Mouse (Mus musculus): ENCODE measurements around the gene Slc4a4. TPM values are rescaled to one million over a fixed set of nuclear protein-coding genes. Genes with fewer than 3 reads are reported as not detected.

Slc4a4 gene
- polyA plus RNA-seq, 1 experiment from 2014 or later = 0.98 TPM

DNA sequence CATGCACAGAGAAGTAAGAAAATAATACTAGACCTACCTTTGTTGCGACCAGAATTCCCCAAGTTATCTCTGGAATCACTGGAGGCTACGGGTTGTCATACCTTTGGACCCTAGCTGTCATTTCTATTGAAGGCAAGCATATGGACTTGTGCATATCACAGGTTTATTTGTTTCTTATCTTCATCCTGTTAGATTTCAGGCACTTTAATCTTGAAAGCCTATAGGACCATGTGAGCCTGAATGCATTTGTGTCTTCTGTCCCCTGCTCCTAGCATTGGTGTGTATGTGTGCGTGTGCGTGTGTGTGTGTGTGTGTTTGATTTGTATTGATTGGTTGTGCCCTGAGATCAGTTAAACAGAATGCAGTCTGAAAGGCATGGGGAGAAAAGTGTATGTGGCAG lies 185.3 kb downstream of the Slc4a4 start:
- Histone ChIP-seq H3K9me3 (replicated peaks; ENCODE audit: control insufficient read depth, low read length) (no peaks in the 10 kb centered on the region), H3K9ac (ENCODE audit: low read length) (no peak overlapping the region), H3K27me3 (replicated peaks; ENCODE audit: control insufficient read depth, insufficient read depth, low read length) (no peaks in the 10 kb centered on the region), H3K4me1 (ENCODE audit: control insufficient read depth, insufficient read depth, low read length) (no peaks in the 10 kb centered on the region), H3K27ac (ENCODE audit: low read depth, low read length) (no peak overlapping the region), H3K36me3 (ENCODE audit: control insufficient read depth, insufficient read depth, low read length) (no peaks in the 10 kb centered on the region), H3K4me3 (ENCODE audit: low read depth, low read length) (no peak overlapping the region), H3K4me2 (ENCODE audit: low read length) (no peak overlapping the region)
- ATAC-seq = no peak
- no peak for DNase-seq (ENCODE audit: low spot score)
- WGBS = 95% methylated on average over 4 of the region's 4 CpGs

GRCm38 (mm10) chr5:89077711-89078110 lies 191.1 kb downstream of the Slc4a4 start:
- WGBS = 89% methylated on average over 1 of the region's 1 CpGs
- Histone ChIP-seq H3K4me2 (ENCODE audit: low read length) (no peak overlapping the region), H3K27me3 (replicated peaks; ENCODE audit: control insufficient read depth, insufficient read depth, low read length) (no peaks in the 10 kb centered on the region), H3K4me3 (ENCODE audit: low read depth, low read length) (no peak overlapping the region), H3K4me1 (ENCODE audit: control insufficient read depth, insufficient read depth, low read length) (no peaks in the 10 kb centered on the region), H3K36me3 (ENCODE audit: control insufficient read depth, insufficient read depth, low read length) (no peaks in the 10 kb centered on the region), H3K9me3 (replicated peaks; ENCODE audit: control insufficient read depth, low read length) (no peaks in the 10 kb centered on the region), H3K27ac (ENCODE audit: low read depth, low read length) (no peak overlapping the region), H3K9ac (ENCODE audit: low read length) (no peak overlapping the region)
- no peak for DNase-seq (ENCODE audit: low spot score)
- no peak for ATAC-seq

- no peak for DNase-seq (ENCODE audit: low spot score)
- Histone ChIP-seq H3K4me3 (ENCODE audit: low read depth, low read length) (no peak overlapping the region), H3K9me3 (replicated peaks; ENCODE audit: control insufficient read depth, low read length) (no peaks in the 10 kb centered on the region), H3K4me2 (ENCODE audit: low read length) (no peak overlapping the region), H3K36me3 (ENCODE audit: control insufficient read depth, insufficient read depth, low read length) (no peaks in the 10 kb centered on the region), H3K27ac (ENCODE audit: low read depth, low read length) (no peak overlapping the region), H3K27me3 (replicated peaks; ENCODE audit: control insufficient read depth, insufficient read depth, low read length) (no peaks in the 10 kb centered on the region), H3K9ac (ENCODE audit: low read length) (no peak overlapping the region), H3K4me1 (ENCODE audit: control insufficient read depth, insufficient read depth, low read length) (no peaks in the 10 kb centered on the region)
- WGBS = 83% methylated on average over 4 of the region's 4 CpGs
- ATAC-seq = no peak
Measured at GRCm38 (mm10) chr5:89083476-89083875, 196.9 kb downstream of the Slc4a4 start.

GRCm38 (mm10) chr5:89087916-89088315 lies 201.3 kb downstream of the Slc4a4 start:
- Histone ChIP-seq H3K27me3 (replicated peaks; ENCODE audit: control insufficient read depth, insufficient read depth, low read length) (no peaks in the 10 kb centered on the region), H3K4me1 (ENCODE audit: control insufficient read depth, insufficient read depth, low read length) (no peaks in the 10 kb centered on the region), H3K36me3 (ENCODE audit: control insufficient read depth, insufficient read depth, low read length) (no peaks in the 10 kb centered on the region), H3K4me2 (ENCODE audit: low read length) (no peak overlapping the region), H3K9me3 (replicated peaks; ENCODE audit: control insufficient read depth, low read length) (no peaks in the 10 kb centered on the region), H3K27ac (ENCODE audit: low read depth, low read length) (no peak overlapping the region), H3K9ac (ENCODE audit: low read length) (no peak overlapping the region), H3K4me3 (ENCODE audit: low read depth, low read length) (no peak overlapping the region)
- 94% methylated on average over 7 of the region's 7 CpGs for WGBS
- ATAC-seq = no peak
- DNase-seq (ENCODE audit: low spot score) = no peak

DNA sequence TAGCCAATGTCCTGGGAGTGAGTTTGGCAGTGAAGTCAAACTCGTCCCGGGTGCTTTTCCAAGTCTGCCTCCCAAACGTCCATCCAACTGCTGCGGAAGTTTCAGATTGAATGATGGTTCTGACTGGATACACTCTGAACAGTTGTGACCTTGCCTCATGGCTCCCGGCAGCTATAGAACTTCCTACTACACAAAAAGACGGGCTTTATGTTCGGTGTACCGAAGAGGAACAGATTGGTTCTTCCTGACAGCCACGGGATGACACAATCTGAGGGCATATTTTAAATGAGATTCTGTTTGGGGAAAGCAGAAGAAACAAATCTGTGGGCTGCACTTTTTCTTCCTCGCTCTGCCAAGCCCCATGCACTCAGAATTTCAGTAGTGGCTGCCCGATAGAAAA lies 201.8 kb downstream of the Slc4a4 start:
- no peak overlapping the region for H3K4me3 ChIP-seq (ENCODE audit: low read depth, low read length)
- no peaks in the 10 kb centered on the region for H3K4me1 ChIP-seq (ENCODE audit: control insufficient read depth, insufficient read depth, low read length)
- peak; percentile 32; the same call in 1 of the 2 replicates for ATAC-seq
- H3K36me3 ChIP-seq (ENCODE audit: control insufficient read depth, insufficient read depth, low read length) = no peaks in the 10 kb centered on the region
- H3K4me2 ChIP-seq (ENCODE audit: low read length) = no peak overlapping the region
- H3K9me3 ChIP-seq (replicated peaks; ENCODE audit: control insufficient read depth, low read length) = no peaks in the 10 kb centered on the region
- H3K9ac ChIP-seq (ENCODE audit: low read length) = no peak overlapping the region
- DNase-seq (ENCODE audit: low spot score) = peak; percentile 16
- 65% methylated on average over 11 of the region's 11 CpGs for WGBS
- no peaks in the 10 kb centered on the region for H3K27me3 ChIP-seq (replicated peaks; ENCODE audit: control insufficient read depth, insufficient read depth, low read length)
- no peak overlapping the region for H3K27ac ChIP-seq (ENCODE audit: low read depth, low read length)

DNA sequence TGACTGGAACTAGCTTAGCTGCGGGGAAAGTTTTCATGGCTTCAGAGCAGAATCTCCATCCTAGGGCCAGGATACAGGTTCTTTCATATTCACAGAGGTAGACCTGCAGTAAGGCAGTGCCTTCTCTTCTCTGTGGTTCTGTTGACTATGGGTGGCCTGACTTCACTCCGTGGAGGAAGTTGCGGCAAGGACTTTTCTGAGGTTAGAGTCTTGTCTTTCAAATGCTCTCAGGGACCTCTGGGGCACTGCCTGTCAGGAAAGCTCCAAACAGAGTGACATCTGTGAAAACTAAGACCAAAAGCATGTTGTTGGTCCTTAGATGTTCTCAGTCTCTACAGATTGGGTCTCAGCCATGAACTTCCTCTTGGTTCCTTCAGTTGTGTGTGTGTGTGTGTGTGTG lies 203.5 kb downstream of the Slc4a4 start:
- no peak for DNase-seq (ENCODE audit: low spot score)
- H3K4me1 ChIP-seq (ENCODE audit: control insufficient read depth, insufficient read depth, low read length) = no peaks in the 10 kb centered on the region
- no peak overlapping the region for H3K27ac ChIP-seq (ENCODE audit: low read depth, low read length)
- H3K4me3 ChIP-seq (ENCODE audit: low read depth, low read length) = no peak overlapping the region
- H3K4me2 ChIP-seq (ENCODE audit: low read length) = no peak overlapping the region
- no peaks in the 10 kb centered on the region for H3K36me3 ChIP-seq (ENCODE audit: control insufficient read depth, insufficient read depth, low read length)
- no peaks in the 10 kb centered on the region for H3K9me3 ChIP-seq (replicated peaks; ENCODE audit: control insufficient read depth, low read length)
- 85% methylated on average over 3 of the region's 3 CpGs for WGBS
- no peaks in the 10 kb centered on the region for H3K27me3 ChIP-seq (replicated peaks; ENCODE audit: control insufficient read depth, insufficient read depth, low read length)
- no peak overlapping the region for H3K9ac ChIP-seq (ENCODE audit: low read length)
- ATAC-seq = no peak

DNA sequence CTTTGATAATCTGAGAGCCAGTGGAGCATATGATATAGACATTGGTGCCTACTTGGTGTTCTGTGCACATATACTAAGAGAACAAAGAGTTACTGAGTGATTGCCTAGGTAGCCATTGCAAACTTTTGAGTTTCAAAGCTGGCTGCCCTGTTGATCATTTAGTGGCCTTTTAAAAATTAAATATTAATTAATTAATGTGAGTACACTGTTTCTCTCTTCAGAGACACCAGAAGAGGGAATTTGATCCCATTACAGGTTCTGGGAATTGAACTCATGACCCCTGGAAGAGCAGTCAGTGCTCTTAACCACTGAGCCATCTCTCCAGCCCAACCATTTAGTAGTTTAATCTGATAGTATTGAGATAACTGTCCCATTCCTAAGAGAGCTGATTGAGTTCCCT lies 209.8 kb downstream of the Slc4a4 start:
- no peak overlapping the region for H3K4me2 ChIP-seq (ENCODE audit: low read length)
- H3K9me3 ChIP-seq (replicated peaks; ENCODE audit: control insufficient read depth, low read length) = no peaks in the 10 kb centered on the region
- no peak overlapping the region for H3K27ac ChIP-seq (ENCODE audit: low read depth, low read length)
- no peaks in the 10 kb centered on the region for H3K36me3 ChIP-seq (ENCODE audit: control insufficient read depth, insufficient read depth, low read length)
- no peak for ATAC-seq
- H3K4me1 ChIP-seq (ENCODE audit: control insufficient read depth, insufficient read depth, low read length) = no peaks in the 10 kb centered on the region
- H3K27me3 ChIP-seq (replicated peaks; ENCODE audit: control insufficient read depth, insufficient read depth, low read length) = no peaks in the 10 kb centered on the region
- no peak overlapping the region for H3K4me3 ChIP-seq (ENCODE audit: low read depth, low read length)
- no peak overlapping the region for H3K9ac ChIP-seq (ENCODE audit: low read length)
- DNase-seq (ENCODE audit: low spot score) = no peak

DNA sequence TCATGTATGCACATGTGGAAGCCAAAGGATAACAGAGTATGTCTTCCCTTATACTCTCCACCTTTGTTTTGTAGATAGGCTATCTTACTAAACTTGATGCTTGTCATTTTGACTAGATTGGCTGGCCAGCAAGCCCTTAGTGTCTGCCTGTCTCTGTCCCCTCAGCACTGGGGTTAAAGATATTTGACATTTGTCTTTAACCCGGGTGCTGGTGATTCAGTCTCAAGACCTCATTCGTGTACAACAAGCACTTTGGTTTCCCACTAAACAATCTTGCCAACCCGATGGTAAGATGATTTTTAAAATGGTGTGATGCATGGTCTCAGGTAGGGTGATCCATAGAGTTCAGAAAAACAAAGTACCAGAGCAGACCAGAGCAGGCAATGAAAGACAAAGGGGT lies 210.7 kb downstream of the Slc4a4 start:
- no peak for ATAC-seq
- no peak for DNase-seq (ENCODE audit: low spot score)
- no peaks in the 10 kb centered on the region for H3K36me3 ChIP-seq (ENCODE audit: control insufficient read depth, insufficient read depth, low read length)
- no peaks in the 10 kb centered on the region for H3K27me3 ChIP-seq (replicated peaks; ENCODE audit: control insufficient read depth, insufficient read depth, low read length)
- no peak overlapping the region for H3K9ac ChIP-seq (ENCODE audit: low read length)
- H3K9me3 ChIP-seq (replicated peaks; ENCODE audit: control insufficient read depth, low read length) = no peaks in the 10 kb centered on the region
- no peak overlapping the region for H3K4me2 ChIP-seq (ENCODE audit: low read length)
- no peak overlapping the region for H3K4me3 ChIP-seq (ENCODE audit: low read depth, low read length)
- WGBS = 89% methylated on average over 3 of the region's 3 CpGs
- H3K27ac ChIP-seq (ENCODE audit: low read depth, low read length) = no peak overlapping the region
- no peaks in the 10 kb centered on the region for H3K4me1 ChIP-seq (ENCODE audit: control insufficient read depth, insufficient read depth, low read length)

DNA sequence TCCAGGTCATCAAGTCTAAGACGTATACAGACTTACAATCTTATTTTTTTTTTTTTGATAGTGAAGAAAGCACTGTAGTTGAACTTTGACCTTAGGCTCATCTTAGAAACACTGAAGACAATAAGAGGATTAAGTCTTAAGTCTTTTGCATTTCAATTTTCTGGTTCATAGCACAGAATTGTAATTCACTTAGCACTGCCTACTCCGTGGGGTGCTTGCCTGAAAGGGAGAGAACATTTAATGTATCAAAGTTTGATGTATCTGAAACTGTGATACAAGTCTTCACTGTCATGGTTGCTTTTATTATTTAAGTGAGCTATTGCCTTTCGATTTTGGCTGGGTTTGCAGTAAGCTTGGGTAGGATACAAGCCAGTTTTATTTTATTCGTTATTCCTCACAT lies 211.5 kb downstream of the Slc4a4 start:
- DNase-seq (ENCODE audit: low spot score) (no peak), ATAC-seq (no peak)
- Histone ChIP-seq H3K4me3 (ENCODE audit: low read depth, low read length) (no peak overlapping the region), H3K4me1 (ENCODE audit: control insufficient read depth, insufficient read depth, low read length) (no peaks in the 10 kb centered on the region), H3K9me3 (replicated peaks; ENCODE audit: control insufficient read depth, low read length) (no peaks in the 10 kb centered on the region), H3K9ac (ENCODE audit: low read length) (no peak overlapping the region), H3K27ac (ENCODE audit: low read depth, low read length) (no peak overlapping the region), H3K36me3 (ENCODE audit: control insufficient read depth, insufficient read depth, low read length) (no peaks in the 10 kb centered on the region), H3K4me2 (ENCODE audit: low read length) (no peak overlapping the region), H3K27me3 (replicated peaks; ENCODE audit: control insufficient read depth, insufficient read depth, low read length) (no peaks in the 10 kb centered on the region)
- 31% methylated on average over 4 of the region's 4 CpGs for WGBS

- H3K27me3 ChIP-seq (replicated peaks; ENCODE audit: control insufficient read depth, insufficient read depth, low read length) = no peaks in the 10 kb centered on the region
- H3K4me2 ChIP-seq (ENCODE audit: low read length) = no peak overlapping the region
- no peak overlapping the region for H3K4me3 ChIP-seq (ENCODE audit: low read depth, low read length)
- no peaks in the 10 kb centered on the region for H3K9me3 ChIP-seq (replicated peaks; ENCODE audit: control insufficient read depth, low read length)
- DNase-seq (ENCODE audit: low spot score) (no peak), ATAC-seq (no peak)
- H3K27ac ChIP-seq (ENCODE audit: low read depth, low read length) = no peak overlapping the region
- no peaks in the 10 kb centered on the region for H3K36me3 ChIP-seq (ENCODE audit: control insufficient read depth, insufficient read depth, low read length)
- WGBS = 71% methylated on average over 3 of the region's 3 CpGs
- no peak overlapping the region for H3K9ac ChIP-seq (ENCODE audit: low read length)
- H3K4me1 ChIP-seq (ENCODE audit: control insufficient read depth, insufficient read depth, low read length) = no peaks in the 10 kb centered on the region
Measured at GRCm38 (mm10) chr5:89099886-89100285, 213.3 kb downstream of the Slc4a4 start.

All from forebrain, embryonic 14.5 days (tissue).